Mouse (Mus musculus): ENCODE results near the gene Vmn1r71. TPM values are rescaled to one million over a fixed set of nuclear protein-coding genes. Genes with fewer than 3 reads are reported as not detected.

Vmn1r71 gene
- not detected in 2 replicates for polyA plus RNA-seq (2012; rRNA removed)

GRCm38 (mm10) chr7:10754264-10754663 lies at the start of gene Vmn1r71:
TSS of gene Vmn1r71 (minus strand) at chr7:10754364.

Other genes starting within 250 kb of the Vmn1r71 start
- gene Vmn1r68, start 195.9 kb downstream of the Vmn1r71 start, polyA plus RNA-seq (2012; rRNA removed): not detected in 2 replicates
- not detected in 2 replicates for gene Vmn1r69, start 140.7 kb downstream of the Vmn1r71 start, polyA plus RNA-seq (2012; rRNA removed)
- not detected in 2 replicates for gene Vmn1r70, start 122.8 kb downstream of the Vmn1r71 start, polyA plus RNA-seq (2012; rRNA removed)
- gene Nlrp4b, start 66.6 kb downstream of the Vmn1r71 start, polyA plus RNA-seq (2012; rRNA removed): not detected in 2 replicates
- not detected in 2 replicates for gene Zscan4b, start 150.7 kb upstream of the Vmn1r71 start, polyA plus RNA-seq (2012; rRNA removed)

Measured in central nervous system, embryonic 14 days (tissue).